Mouse (Mus musculus) left cerebral cortex, adult 6 months (tissue): ENCODE measurements around the gene Erlec1. TPM values are rescaled to one million over a fixed set of nuclear protein-coding genes. Genes with fewer than 3 reads are reported as not detected.

ENCODE experiments used
- long read RNA-seq, 2 experiments: library from polyadenylated mRNA; unstranded; transcript quantifications; one replicate each; pipeline ENCODE4 v2.0.0; 2019 to 2020
- polyA plus RNA-seq: library from polyadenylated mRNA; unstranded; fragments of <200 nt; fragmentation: Nextera tagmentation; gene quantifications from 2 replicates; pipeline ENCODE4 v1.2.3, GENCODE M21; 2021

The Erlec1 gene
- polyA plus RNA-seq, result 11.4 and 14.1 TPM in 2 replicates
- long read RNA-seq, experiment 1, transcript Erlec1-201 (14 exons, 2,532 nt), result major isoform, 37 of 63 reads
- long read RNA-seq, experiment 1, partial matches to known transcripts, result 12 of 63 reads
- long read RNA-seq, experiment 1, other reads (novel, unspliced or antisense), result 14 of 63 reads
- long read RNA-seq, experiment 2, transcript Erlec1-201 (14 exons, 2,532 nt), result major isoform, 5 of 27 reads
- long read RNA-seq, experiment 2, partial matches to known transcripts, result 16 of 27 reads
- long read RNA-seq, experiment 2, other reads (novel, unspliced or antisense), result 6 of 27 reads

DNA sequence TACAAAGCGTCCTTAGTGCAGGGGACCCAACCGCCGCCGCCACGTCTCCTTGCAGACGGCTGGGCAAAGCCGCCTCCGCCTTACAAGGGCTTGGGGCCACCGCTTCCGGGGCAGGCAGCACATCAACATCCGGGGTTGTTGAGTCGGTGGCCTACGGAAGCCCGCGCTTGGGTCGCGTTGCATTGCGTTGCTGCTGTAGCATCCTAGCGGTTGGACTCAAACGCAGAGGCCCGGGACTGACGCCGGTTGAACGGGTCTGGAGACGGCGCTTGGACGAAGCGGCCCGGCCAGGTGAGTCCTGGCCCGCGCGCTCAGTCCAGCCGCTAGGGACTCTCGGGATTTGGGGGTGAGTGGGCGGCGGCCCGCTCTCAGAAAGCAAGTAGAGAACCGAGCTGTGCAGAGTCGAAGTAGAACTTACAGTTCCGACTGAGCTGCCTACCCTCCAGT lies at the start of gene Erlec1:
TSS of gene Erlec1 (minus strand) at position 57 of the 447 bp plus-strand sequence.

GRCm38 (mm10) chr11:30985877-30986624 lies 31.9 kb upstream of the Erlec1 start, which contains the start of gene Chac2:
Gene Chac2, minus strand, starts transcription at chr11:30986350.

GRCm38 (mm10) chr11:30885171-30885871 lies 68.8 kb downstream of the Erlec1 start, which contains the start of the genes Gpr75 and Asb3:
Gene Gpr75, plus strand, starts transcription at chr11:30885358.
Gene Asb3, plus strand, starts transcription at chr11:30885416.

Other genes starting within 250 kb of the Erlec1 start
- gene Psme4, start 182.6 kb downstream of the Erlec1 start, polyA plus RNA-seq, result 2.0 and 2.7 TPM in 2 replicates
- gene Gpr75, start 69.0 kb downstream of the Erlec1 start, polyA plus RNA-seq, result 6.5 and 7.1 TPM in 2 replicates
- gene Asb3, start 68.9 kb downstream of the Erlec1 start, polyA plus RNA-seq, result 16.7 and 22.3 TPM in 2 replicates
- 19.7 and 24.0 TPM in 2 replicates for gene Chac2, start 32.0 kb upstream of the Erlec1 start, polyA plus RNA-seq
- not detected in 2 replicates for gene Gm17332, start 228.1 kb upstream of the Erlec1 start, polyA plus RNA-seq